Mouse (Mus musculus): ENCODE measurements around the gene Osbpl5. TPM values are rescaled to one million over a fixed set of nuclear protein-coding genes. Genes with fewer than 3 reads are reported as not detected.
"Not testable (repeated sequence)": the region's sequence is repeated elsewhere in the genome, so short reads cannot be mapped to it uniquely, and the experiment has no call there.

Osbpl5 gene
- polyA plus RNA-seq, 1 experiment from 2014 or later, result 4.8 TPM

GRCm38 (mm10) chr7:143691181-143691580 lies 65.6 kb downstream of the Osbpl5 start:
- Histone ChIP-seq H3K4me1 (no peaks in the 10 kb centered on the region), H3K4me3 (no peak overlapping the region), H3K27me3 (replicated peaks) (peaks cover 9% of the 10 kb centered on the region; the same call in 1 of the 2 replicates), H3K9ac (no peak overlapping the region), H3K9me3 (replicated peaks) (no peaks in the 10 kb centered on the region), H3K36me3 (no peaks in the 10 kb centered on the region), H3K27ac (no peak overlapping the region), H3K4me2 (no peak overlapping the region)
- WGBS (ENCODE audit: insufficient replicate concordance), result 69% methylated on average over 5 of the region's 5 CpGs
- no peak for ATAC-seq

GRCm38 (mm10) chr7:143689946-143690345 lies 66.8 kb downstream of the Osbpl5 start:
- Histone ChIP-seq H3K27ac (no peak overlapping the region), H3K4me3 (no peak overlapping the region), H3K9me3 (replicated peaks) (no peaks in the 10 kb centered on the region), H3K4me2 (no peak overlapping the region), H3K9ac (no peak overlapping the region), H3K27me3 (replicated peaks) (peaks cover 17% of the 10 kb centered on the region), H3K4me1 (no peaks in the 10 kb centered on the region), H3K36me3 (no peaks in the 10 kb centered on the region)
- no peak for ATAC-seq
- 35% methylated on average over 4 of the region's 4 CpGs for WGBS (ENCODE audit: insufficient replicate concordance)

- Histone ChIP-seq H3K9me3 (replicated peaks) (no peaks in the 10 kb centered on the region), H3K4me1 (no peaks in the 10 kb centered on the region), H3K4me2 (no peak overlapping the region), H3K27ac (no peak overlapping the region), H3K9ac (no peak overlapping the region), H3K36me3 (no peaks in the 10 kb centered on the region), H3K4me3 (no peak overlapping the region), H3K27me3 (replicated peaks) (peaks cover 17% of the 10 kb centered on the region)
- WGBS (ENCODE audit: insufficient replicate concordance), result 71% methylated on average over 7 of the region's 7 CpGs
- ATAC-seq, result no peak
Observed at GRCm38 (mm10) chr7:143689481-143689880, 67.3 kb downstream of the Osbpl5 start.

GRCm38 (mm10) chr7:143686676-143687075 lies 70.1 kb downstream of the Osbpl5 start:
- H3K36me3 ChIP-seq; H3K4me3 ChIP-seq; H3K9me3 ChIP-seq (replicated peaks); H3K4me1 ChIP-seq; H3K27ac ChIP-seq; H3K4me2 ChIP-seq; H3K9ac ChIP-seq; ATAC-seq: not testable (repeated sequence)
- H3K27me3 ChIP-seq (replicated peaks), result peaks cover 17% of the 10 kb centered on the region
- WGBS (ENCODE audit: insufficient replicate concordance), result 62% methylated on average over 3 of the region's 3 CpGs

- not testable (repeated sequence) for H3K9me3 ChIP-seq (replicated peaks); H3K4me1 ChIP-seq; H3K27ac ChIP-seq; H3K4me2 ChIP-seq; H3K4me3 ChIP-seq; H3K36me3 ChIP-seq; H3K9ac ChIP-seq; ATAC-seq
- H3K27me3 ChIP-seq (replicated peaks), result peaks cover 17% of the 10 kb centered on the region
- 20% methylated on average over 4 of the region's 4 CpGs for WGBS (ENCODE audit: insufficient replicate concordance)
Observed at GRCm38 (mm10) chr7:143686191-143686590, 70.6 kb downstream of the Osbpl5 start.

GRCm38 (mm10) chr7:143685359-143686067 lies 71.3 kb downstream of the Osbpl5 start, which contains the start of gene Tnfrsf23:
Tnfrsf23 (minus strand) TSS chr7:143685872.
- no peaks in the 10 kb centered on the region for H3K36me3 ChIP-seq
- peak; percentile 82 for ATAC-seq
- H3K9ac ChIP-seq, result no peak within 1 kb of the TSS
- H3K27me3 ChIP-seq (replicated peaks), result peaks cover 17% of the 10 kb centered on the region
- 3% methylated on average over 35 of the region's 35 CpGs for WGBS (ENCODE audit: insufficient replicate concordance)
- H3K4me2 ChIP-seq, result peak within 1 kb of the TSS; percentile 66
- H3K4me1 ChIP-seq, result no peaks in the 10 kb centered on the region
- no peak within 1 kb of the TSS for H3K27ac ChIP-seq
- no peaks in the 10 kb centered on the region for H3K9me3 ChIP-seq (replicated peaks)
- H3K4me3 ChIP-seq, result peak within 1 kb of the TSS; percentile 40

- H3K4me3 ChIP-seq; H3K36me3 ChIP-seq; H3K27ac ChIP-seq; ATAC-seq; H3K9me3 ChIP-seq (replicated peaks); H3K4me1 ChIP-seq; H3K9ac ChIP-seq; H3K4me2 ChIP-seq: not testable (repeated sequence)
- WGBS (ENCODE audit: insufficient replicate concordance), result 75% methylated on average over 2 of the region's 2 CpGs
- H3K27me3 ChIP-seq (replicated peaks), result peaks cover 17% of the 10 kb centered on the region
Observed at GRCm38 (mm10) chr7:143684569-143684968, 72.2 kb downstream of the Osbpl5 start.

GRCm38 (mm10) chr7:143681566-143681965 lies 75.2 kb downstream of the Osbpl5 start:
- no peak overlapping the region for H3K9ac ChIP-seq
- ATAC-seq, result no peak
- WGBS (ENCODE audit: insufficient replicate concordance), result 71% methylated on average over 1 of the region's 1 CpGs
- H3K36me3 ChIP-seq, result no peaks in the 10 kb centered on the region
- H3K27ac ChIP-seq, result no peak overlapping the region
- peaks cover 9% of the 10 kb centered on the region for H3K27me3 ChIP-seq (replicated peaks)
- no peak overlapping the region for H3K4me3 ChIP-seq
- H3K9me3 ChIP-seq (replicated peaks), result no peaks in the 10 kb centered on the region
- H3K4me1 ChIP-seq, result no peaks in the 10 kb centered on the region
- H3K4me2 ChIP-seq, result no peak overlapping the region

- not testable (repeated sequence) for H3K4me1 ChIP-seq; H3K4me3 ChIP-seq; H3K9me3 ChIP-seq (replicated peaks); H3K27ac ChIP-seq; H3K9ac ChIP-seq; H3K4me2 ChIP-seq; H3K36me3 ChIP-seq; H3K27me3 ChIP-seq (replicated peaks); ATAC-seq
- WGBS (ENCODE audit: insufficient replicate concordance), result 28% methylated on average over 2 of the region's 2 CpGs
Observed at GRCm38 (mm10) chr7:143680836-143681235, 75.9 kb downstream of the Osbpl5 start.

GRCm38 (mm10) chr7:143679650-143680049 lies 77.1 kb downstream of the Osbpl5 start:
- H3K27ac ChIP-seq; H3K4me3 ChIP-seq; H3K4me2 ChIP-seq; H3K27me3 ChIP-seq (replicated peaks); H3K4me1 ChIP-seq; H3K9ac ChIP-seq; ATAC-seq; H3K36me3 ChIP-seq; H3K9me3 ChIP-seq (replicated peaks): not testable (repeated sequence)
- 62% methylated on average over 2 of the region's 2 CpGs for WGBS (ENCODE audit: insufficient replicate concordance)

- no peak for ATAC-seq
- H3K4me3 ChIP-seq, result no peak overlapping the region
- H3K9ac ChIP-seq, result no peak overlapping the region
Observed at GRCm38 (mm10) chr7:143666427-143667311, 90.1 kb downstream of the Osbpl5 start.

GRCm38 (mm10) chr7:143663470-143663869 lies 93.3 kb downstream of the Osbpl5 start:
- H3K4me1 ChIP-seq, result peaks cover 7% of the 10 kb centered on the region
- H3K27me3 ChIP-seq (replicated peaks), result no peaks in the 10 kb centered on the region
- H3K27ac ChIP-seq, result no peak overlapping the region
- no peak overlapping the region for H3K4me2 ChIP-seq
- ATAC-seq, result no peak
- no peak overlapping the region for H3K4me3 ChIP-seq
- H3K9ac ChIP-seq, result no peak overlapping the region
- WGBS (ENCODE audit: insufficient replicate concordance), result 46% methylated on average over 2 of the region's 2 CpGs
- H3K9me3 ChIP-seq (replicated peaks), result no peaks in the 10 kb centered on the region
- no peaks in the 10 kb centered on the region for H3K36me3 ChIP-seq

More at GRCm38 (mm10) chr7:143666427-143667311, 90.1 kb downstream of the Osbpl5 start:
- peaks cover 7% of the 10 kb centered on the region for H3K4me1 ChIP-seq
- no peak overlapping the region for H3K27ac ChIP-seq
- no peak overlapping the region for H3K4me2 ChIP-seq
- no peaks in the 10 kb centered on the region for H3K9me3 ChIP-seq (replicated peaks)
- H3K36me3 ChIP-seq, result no peaks in the 10 kb centered on the region
- no peaks in the 10 kb centered on the region for H3K27me3 ChIP-seq (replicated peaks)

All from liver, embryonic 12.5 days (tissue).